Mouse (Mus musculus) hindbrain, embryonic 14.5 days (tissue): ENCODE results near the gene Lclat1. TPM values are rescaled to one million over a fixed set of nuclear protein-coding genes. Genes with fewer than 3 reads are reported as not detected.
A peak's percentile ranks its signal among the peaks of the same experiment; 100 is the strongest.

Experiments used
- ATAC-seq: fragments of 200-750 bp; cut with Nextera tagmentation; 2 replicates; pipeline ENCODE4 v1.8.0; 2017; ENCODE audit warnings: moderate number of reproducible peaks, mild to moderate bottlenecking, moderate TSS enrichment, moderate library complexity; ENCODE audit not compliant: low FRiP score
- DNase-seq: peaks from one replicate; pipeline ENCODE4 v3.0.0-alpha.2; 2015; ENCODE audit warnings: low spot score
- H3K27ac ChIP-seq: fragments of 300-500 bp; sonication (generic); 2 replicates; pipeline ENCODE4 v1.5.1; 2014; ENCODE audit warnings: mild to moderate bottlenecking, moderate library complexity
- H3K27me3 ChIP-seq: fragments of 300-500 bp; sonication (generic); 2 replicates; pipeline ENCODE4 v1.6.1; 2014; ENCODE audit warnings: mild to moderate bottlenecking, low read length, mixed read lengths; ENCODE audit not compliant: control insufficient read depth, insufficient read depth
- H3K36me3 ChIP-seq: fragments of 300-500 bp; sonication (generic); replicated peaks from 2 replicates; pipeline ENCODE4 v1.6.1; 2014; ENCODE audit not compliant: control insufficient read depth, insufficient read depth
- H3K4me1 ChIP-seq: fragments of 300-500 bp; sonication (generic); replicated peaks from 2 replicates; pipeline ENCODE4 v1.6.1; 2014; ENCODE audit warnings: antibody characterized with exemption, low read length, mixed read lengths; ENCODE audit not compliant: control insufficient read depth, insufficient read depth
- H3K4me2 ChIP-seq: fragments of 300-500 bp; sonication (generic); replicated peaks from 2 replicates; pipeline ENCODE4 v1.6.1; 2014; ENCODE audit warnings: mild to moderate bottlenecking, moderate library complexity
- H3K4me3 ChIP-seq: fragments of 300-500 bp; sonication (generic); replicated peaks from 2 replicates; pipeline ENCODE4 v1.5.1; 2014; ENCODE audit warnings: mild to moderate bottlenecking, low read length
- H3K9ac ChIP-seq: fragments of 300-500 bp; sonication (generic); 2 replicates; pipeline ENCODE4 v1.6.1; 2014
- H3K9me3 ChIP-seq: fragments of 300-500 bp; sonication (generic); 2 replicates; pipeline ENCODE4 v1.6.1; 2016; ENCODE audit warnings: low read length; ENCODE audit not compliant: control insufficient read depth
- WGBS: fragments of 180-500 bp; shearing (Covaris S2); extraction: QIAGEN DNeasy Blood & Tissue Kit; methylation state at CpG from one replicate; pipeline ENCODE4 v1.1.7; 2014; 5-methylcytosine and 5-hydroxymethylcytosine counted together
- polyA plus RNA-seq: library from polyadenylated mRNA; unstranded; fragments of >200 nt; fragmentation: Nextera tagmentation; extraction: Ambion mirVana; gene quantifications from 2 replicates; pipeline ENCODE4 v1.2.1, GENCODE M21; 2014

The Lclat1 gene
- polyA plus RNA-seq, 1 experiment from 2014 or later = 21.2 TPM

GRCm38 (mm10) chr17:73174083-73174562 is 66.3 kb downstream of the Lclat1 start:
- ATAC-seq = peak; percentile 69; the same call in 1 of the 2 replicates
- Histone ChIP-seq H3K4me2 (no peak overlapping the region), H3K4me3 (no peak overlapping the region), H3K36me3 (peaks cover 14% of the 10 kb centered on the region; the same call in 1 of the 2 replicates), H3K9me3 (no peaks in the 10 kb centered on the region), H3K27ac (no peak overlapping the region), H3K27me3 (no peaks in the 10 kb centered on the region), H3K4me1 (no peaks in the 10 kb centered on the region), H3K9ac (no peak overlapping the region)
- peak; percentile 41 for DNase-seq
- WGBS = 67% methylated on average over 5 of the region's 5 CpGs

DNA sequence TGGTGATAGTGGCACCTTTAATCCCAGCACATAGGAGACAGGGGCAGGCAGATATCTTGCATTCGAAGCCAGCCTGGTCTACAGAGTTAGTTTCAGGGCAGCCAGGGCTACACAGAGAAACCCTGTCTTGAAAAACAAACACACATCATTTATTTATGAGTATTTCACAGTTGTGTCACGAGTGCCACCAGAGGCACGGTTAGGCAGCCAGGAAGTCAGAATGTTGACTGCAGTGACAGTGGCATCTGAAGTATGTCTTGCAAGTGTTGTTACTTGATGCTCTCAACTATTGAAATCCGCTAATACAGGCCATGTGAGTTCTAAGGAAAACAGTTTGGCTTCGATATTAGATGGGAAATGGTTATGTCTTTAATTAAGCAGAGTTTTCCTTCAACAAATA is 67.9 kb downstream of the Lclat1 start:
- Histone ChIP-seq H3K36me3 (0 out of 2 replicates have a peak, but pooled peaks cover 1% of the 10 kb centered on the region), H3K4me1 (no peaks in the 10 kb centered on the region), H3K9ac (no peak overlapping the region), H3K4me3 (no peak overlapping the region), H3K27me3 (no peaks in the 10 kb centered on the region), H3K4me2 (no peak overlapping the region), H3K9me3 (no peaks in the 10 kb centered on the region), H3K27ac (no peak overlapping the region)
- DNase-seq (no peak), ATAC-seq (no peak)
- WGBS = 84% methylated on average over 5 of the region's 5 CpGs

DNA sequence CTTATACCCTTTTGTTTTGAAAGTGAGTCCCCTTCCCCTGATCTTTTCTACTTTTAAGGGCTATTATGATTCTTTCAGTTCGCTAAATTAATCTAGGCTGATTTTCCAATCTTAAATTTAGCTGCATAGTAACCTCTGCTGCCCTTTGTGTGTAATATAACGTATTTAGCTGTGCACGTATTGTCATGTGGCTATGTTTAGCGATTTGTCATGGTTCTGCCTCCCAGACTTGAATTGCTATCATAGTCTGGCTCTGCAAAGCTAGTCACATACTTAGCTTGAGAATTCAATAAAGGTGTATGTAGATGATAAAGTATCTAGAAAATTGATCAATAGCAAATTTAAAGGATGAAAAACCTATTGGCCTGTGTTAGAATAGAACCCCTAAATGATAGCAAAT is 69.3 kb downstream of the Lclat1 start:
- DNase-seq (no peak), ATAC-seq (no peak)
- no peaks in the 10 kb centered on the region for H3K4me1 ChIP-seq
- H3K4me3 ChIP-seq = no peak overlapping the region
- no peak overlapping the region for H3K27ac ChIP-seq
- H3K36me3 ChIP-seq = no peaks in the 10 kb centered on the region
- no peaks in the 10 kb centered on the region for H3K27me3 ChIP-seq
- no peak overlapping the region for H3K9ac ChIP-seq
- H3K9me3 ChIP-seq = no peaks in the 10 kb centered on the region
- H3K4me2 ChIP-seq = no peak overlapping the region
- 84% methylated on average over 4 of the region's 4 CpGs for WGBS

GRCm38 (mm10) chr17:73186929-73187328 is 79.1 kb downstream of the Lclat1 start:
- peaks cover 9% of the 10 kb centered on the region; the same call in 1 of the 2 replicates for H3K36me3 ChIP-seq
- H3K4me1 ChIP-seq = no peaks in the 10 kb centered on the region
- H3K27ac ChIP-seq = no peak overlapping the region
- no peak overlapping the region for H3K9ac ChIP-seq
- H3K4me3 ChIP-seq = no peak overlapping the region
- DNase-seq = no peak
- H3K27me3 ChIP-seq = no peaks in the 10 kb centered on the region
- H3K4me2 ChIP-seq = no peak overlapping the region
- 93% methylated on average over 5 of the region's 5 CpGs for WGBS
- H3K9me3 ChIP-seq = no peaks in the 10 kb centered on the region
- ATAC-seq = no peak

- ATAC-seq (no peak), DNase-seq (no peak)
- no peaks in the 10 kb centered on the region for H3K27me3 ChIP-seq
- H3K4me1 ChIP-seq = no peaks in the 10 kb centered on the region
- no peaks in the 10 kb centered on the region for H3K9me3 ChIP-seq
- H3K27ac ChIP-seq = no peak overlapping the region
- WGBS = 88% methylated on average over 6 of the region's 6 CpGs
- no peak overlapping the region for H3K9ac ChIP-seq
- H3K36me3 ChIP-seq = 0 out of 2 replicates have a peak, but pooled peaks cover 4% of the 10 kb centered on the region
- no peak overlapping the region for H3K4me3 ChIP-seq
- H3K4me2 ChIP-seq = no peak overlapping the region
Measured at GRCm38 (mm10) chr17:73194146-73194545, 86.4 kb downstream of the Lclat1 start.

GRCm38 (mm10) chr17:73194575-73194974 is 86.8 kb downstream of the Lclat1 start:
- no peaks in the 10 kb centered on the region for H3K27me3 ChIP-seq
- no peak overlapping the region for H3K9ac ChIP-seq
- H3K4me3 ChIP-seq = no peak overlapping the region
- H3K36me3 ChIP-seq = 0 out of 2 replicates have a peak, but pooled peaks cover 4% of the 10 kb centered on the region
- H3K9me3 ChIP-seq = no peaks in the 10 kb centered on the region
- no peak overlapping the region for H3K4me2 ChIP-seq
- no peaks in the 10 kb centered on the region for H3K4me1 ChIP-seq
- ATAC-seq = no peak
- no peak for DNase-seq
- 93% methylated on average over 6 of the region's 6 CpGs for WGBS
- H3K27ac ChIP-seq = no peak overlapping the region

- H3K4me1 ChIP-seq = no peaks in the 10 kb centered on the region
- H3K9me3 ChIP-seq = no peaks in the 10 kb centered on the region
- H3K9ac ChIP-seq = no peak overlapping the region
- H3K27ac ChIP-seq = no peak overlapping the region
- ATAC-seq = no peak
- 78% methylated on average over 2 of the region's 2 CpGs for WGBS
- no peaks in the 10 kb centered on the region for H3K27me3 ChIP-seq
- DNase-seq = no peak
- no peak overlapping the region for H3K4me2 ChIP-seq
- H3K4me3 ChIP-seq = no peak overlapping the region
- H3K36me3 ChIP-seq = 0 out of 2 replicates have a peak, but pooled peaks cover 3% of the 10 kb centered on the region
Measured at GRCm38 (mm10) chr17:73195074-73195723, 87.4 kb downstream of the Lclat1 start.

DNA sequence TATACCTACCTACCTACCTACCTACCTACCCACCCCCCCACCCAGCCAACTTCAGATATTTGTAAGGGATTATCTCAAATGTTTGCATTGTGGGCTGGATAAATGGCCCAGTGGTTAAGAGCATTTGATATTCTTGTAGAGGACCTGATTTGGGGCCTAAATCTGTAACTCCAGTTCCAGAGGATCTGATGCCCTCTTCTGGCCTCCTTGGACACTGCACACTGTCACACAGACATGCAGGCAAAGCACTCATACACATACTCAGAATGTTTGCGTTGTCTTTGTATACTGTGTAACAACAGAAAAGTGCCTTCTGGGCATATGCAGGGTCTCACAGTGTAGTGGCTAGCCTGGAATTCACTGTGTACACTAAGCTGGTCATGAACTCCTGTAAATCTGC is 88.4 kb downstream of the Lclat1 start:
- ATAC-seq (no peak), DNase-seq (no peak)
- H3K4me2 ChIP-seq = no peak overlapping the region
- H3K9me3 ChIP-seq = no peaks in the 10 kb centered on the region
- no peak overlapping the region for H3K9ac ChIP-seq
- H3K27me3 ChIP-seq = no peaks in the 10 kb centered on the region
- H3K36me3 ChIP-seq = no peaks in the 10 kb centered on the region
- no peak overlapping the region for H3K27ac ChIP-seq
- no peak overlapping the region for H3K4me3 ChIP-seq
- no peaks in the 10 kb centered on the region for H3K4me1 ChIP-seq
- 88% methylated on average over 1 of the region's 1 CpGs for WGBS

DNA sequence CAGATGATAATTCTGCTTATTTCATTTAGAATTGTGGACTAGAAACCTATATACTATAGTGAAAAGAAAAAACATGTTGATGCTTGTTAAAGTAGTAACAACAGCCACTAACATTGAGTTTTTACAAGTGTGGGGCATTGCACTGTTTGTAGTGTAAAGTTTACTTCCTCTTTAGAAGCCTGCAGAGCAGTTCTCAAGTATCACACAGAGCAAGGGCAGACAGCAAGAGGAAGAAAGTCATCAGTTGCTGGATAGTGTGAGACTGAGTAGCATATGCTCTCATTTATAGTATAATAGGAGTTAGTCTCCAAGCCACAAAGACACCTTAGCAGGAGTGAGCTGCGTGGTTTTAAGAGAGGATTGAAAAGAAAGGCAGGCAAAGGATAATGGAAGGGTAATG is 89.9 kb downstream of the Lclat1 start:
- Histone ChIP-seq H3K27ac (no peak overlapping the region), H3K9ac (no peak overlapping the region), H3K36me3 (no peaks in the 10 kb centered on the region), H3K27me3 (no peaks in the 10 kb centered on the region), H3K4me1 (no peaks in the 10 kb centered on the region), H3K9me3 (no peaks in the 10 kb centered on the region), H3K4me3 (no peak overlapping the region), H3K4me2 (no peak overlapping the region)
- WGBS = 70% methylated on average over 1 of the region's 1 CpGs
- ATAC-seq (no peak), DNase-seq (no peak)

DNA sequence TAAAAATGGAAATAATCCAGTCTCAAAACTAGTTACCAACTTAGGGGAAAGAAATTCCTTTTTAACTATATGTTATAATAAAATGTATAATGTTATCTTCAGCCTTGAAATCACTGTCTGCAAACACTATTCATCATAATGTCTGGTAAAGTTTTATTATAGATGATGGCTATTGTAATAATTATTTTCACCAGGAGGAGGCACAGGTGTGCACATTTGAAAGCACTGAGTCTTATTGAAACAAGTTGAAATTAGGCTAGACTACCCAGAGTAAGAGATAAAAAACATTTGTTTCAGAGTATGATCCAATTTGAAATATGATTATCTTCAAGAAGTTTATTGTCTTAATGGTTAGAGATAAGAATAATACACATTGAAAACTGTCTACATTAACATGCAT is 91.6 kb downstream of the Lclat1 start:
- Histone ChIP-seq H3K4me2 (no peak overlapping the region), H3K27me3 (no peaks in the 10 kb centered on the region), H3K4me1 (no peaks in the 10 kb centered on the region), H3K27ac (no peak overlapping the region), H3K4me3 (no peak overlapping the region), H3K9ac (no peak overlapping the region), H3K9me3 (no peaks in the 10 kb centered on the region), H3K36me3 (no peaks in the 10 kb centered on the region)
- DNase-seq (no peak), ATAC-seq (no peak)
